Mouse (Mus musculus): ENCODE measurements around the gene Defb36. TPM values are rescaled to one million over a fixed set of nuclear protein-coding genes. Genes with fewer than 3 reads are reported as not detected.

Gene Defb36
- 5.4 and 9.0 TPM in 2 replicates for polyA plus RNA-seq (2012; rRNA removed)

GRCm38 (mm10) chr2:152604057-152604456, at the start of gene Defb36:
Gene Defb36, plus strand, starts transcription at chr2:152604327.
- no peak for DNase-seq (ENCODE audit: low read depth)

GRCm38 (mm10) chr2:152556655-152557054, 47.5 kb upstream of the Defb36 start:
- DNase-seq (ENCODE audit: low read depth), result no peak

GRCm38 (mm10) chr2:152569038-152569437, 35.1 kb upstream of the Defb36 start, which contains the start of gene Gm17416:
Gene Gm17416, plus strand, starts transcription at chr2:152569338.
- DNase-seq (ENCODE audit: low read depth), result no peak

- DNase-seq (ENCODE audit: low read depth), result no peak
Measured at GRCm38 (mm10) chr2:152569881-152570280, 34.2 kb upstream of the Defb36 start.

GRCm38 (mm10) chr2:152570313-152570712, 33.8 kb upstream of the Defb36 start:
- DNase-seq (ENCODE audit: low read depth), result no peak

GRCm38 (mm10) chr2:152572114-152572794, 31.9 kb upstream of the Defb36 start, which contains the start of gene Defb21:
Gene Defb21, plus strand, starts transcription at chr2:152572744.
- DNase-seq (ENCODE audit: low read depth), result no peak

GRCm38 (mm10) chr2:152573484-152573883, 30.6 kb upstream of the Defb36 start:
- DNase-seq (ENCODE audit: low read depth), result no peak

- DNase-seq (ENCODE audit: low read depth), result no peak
Measured at GRCm38 (mm10) chr2:152580107-152580506, 24.0 kb upstream of the Defb36 start, which contains the start of gene Defb19. Gene Defb19, minus strand, starts transcription at chr2:152580312.

- DNase-seq (ENCODE audit: low read depth), result no peak
Measured at GRCm38 (mm10) chr2:152580612-152581011, 23.5 kb upstream of the Defb36 start.

GRCm38 (mm10) chr2:152586926-152587560, 17.1 kb upstream of the Defb36 start:
- DNase-seq (ENCODE audit: low read depth), result no peak

GRCm38 (mm10) chr2:152588450-152588849, 15.7 kb upstream of the Defb36 start:
- no peak for DNase-seq (ENCODE audit: low read depth)

- DNase-seq (ENCODE audit: low read depth), result no peak
Measured at GRCm38 (mm10) chr2:152589021-152589420, 15.1 kb upstream of the Defb36 start.

GRCm38 (mm10) chr2:152599299-152599698, 4.8 kb upstream of the Defb36 start, which contains the start of gene Defb45:
Gene Defb45, minus strand, starts transcription at chr2:152599399.
- DNase-seq (ENCODE audit: low read depth), result no peak

GRCm38 (mm10) chr2:152600076-152600475, 4.1 kb upstream of the Defb36 start:
- no peak for DNase-seq (ENCODE audit: low read depth)

GRCm38 (mm10) chr2:152601275-152601960, 2.7 kb upstream of the Defb36 start:
- DNase-seq (ENCODE audit: low read depth), result no peak

GRCm38 (mm10) chr2:152607746-152608145, 3.6 kb downstream of the Defb36 start:
- no peak for DNase-seq (ENCODE audit: low read depth)

- DNase-seq (ENCODE audit: low read depth), result no peak
Measured at GRCm38 (mm10) chr2:152608719-152609118, 4.6 kb downstream of the Defb36 start.

- DNase-seq (ENCODE audit: low read depth), result no peak
Measured at GRCm38 (mm10) chr2:152612193-152612592, 8.1 kb downstream of the Defb36 start.

- no peak for DNase-seq (ENCODE audit: low read depth)
Measured at GRCm38 (mm10) chr2:152615563-152615962, 11.4 kb downstream of the Defb36 start.

- no peak for DNase-seq (ENCODE audit: low read depth)
Measured at GRCm38 (mm10) chr2:152616470-152616869, 12.3 kb downstream of the Defb36 start.

GRCm38 (mm10) chr2:152617374-152617773, 13.2 kb downstream of the Defb36 start:
- no peak for DNase-seq (ENCODE audit: low read depth)

- DNase-seq (ENCODE audit: low read depth), result no peak
Measured at GRCm38 (mm10) chr2:152620367-152621134, 16.4 kb downstream of the Defb36 start.
